Mouse (Mus musculus) kidney, postnatal 36 days (tissue): Measurements from ENCODE around the gene Ankrd26.
A peak's percentile ranks its signal among the peaks of the same experiment; 100 is the strongest.

ENCODE experiments used
- DNase-seq, 2 experiments: peaks; one replicate each; pipeline ENCODE4 v3.0.0; 2021 to 2022; ENCODE audit warnings: mixed read lengths in 2 of 2

Gene Ankrd26

DNA sequence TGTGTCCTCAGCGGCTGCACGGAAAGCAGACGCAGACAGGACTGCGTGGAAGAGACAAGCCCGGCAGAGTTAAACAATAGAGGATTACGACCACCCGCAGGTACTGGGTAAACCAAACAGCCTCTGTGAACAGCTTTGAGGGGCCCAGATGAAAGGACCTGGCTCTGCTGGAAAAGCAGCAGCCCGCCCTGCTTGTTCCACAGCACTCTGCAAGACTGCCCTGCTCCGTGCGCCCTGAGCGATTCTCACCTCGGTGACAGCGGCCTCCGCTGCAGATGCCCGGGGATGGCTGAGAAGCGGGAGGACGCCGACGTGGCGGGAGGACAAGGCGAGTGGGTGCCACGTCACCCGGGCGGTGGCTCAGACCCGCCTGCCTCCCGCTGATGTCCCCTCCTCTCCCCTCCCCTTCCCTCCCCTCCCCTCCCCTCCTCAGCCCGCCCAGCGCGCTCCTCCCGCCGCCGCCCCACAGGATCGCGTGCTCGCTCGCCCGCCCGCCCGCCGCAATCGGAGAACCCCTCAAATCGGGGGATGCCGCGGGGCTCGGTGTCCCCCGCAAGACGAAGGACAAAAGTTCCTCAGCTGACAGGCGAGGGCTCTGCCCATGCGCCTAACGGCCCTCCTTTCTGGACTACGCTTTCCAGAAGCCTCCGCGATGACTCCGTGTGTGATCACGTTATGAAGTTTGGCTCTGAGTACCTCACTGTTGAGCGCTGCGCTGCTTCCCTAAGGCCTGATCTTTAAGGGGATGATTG lies 82.9 kb downstream of the Ankrd26 start, which contains the start of gene Zfp9:
Gene Zfp9, minus strand, starts transcription at position 364 of the 752 bp plus-strand sequence.
- DNase-seq: peak; percentile 79 to 83

GRCm38 (mm10) chr6:118477875-118478785 lies 83.9 kb downstream of the Ankrd26 start:
- DNase-seq: no peak

GRCm38 (mm10) chr6:118462069-118462705 lies 99.8 kb downstream of the Ankrd26 start:
- DNase-seq: no peak

- no peak for DNase-seq
These were observed 104.3 kb downstream of the Ankrd26 start for GRCm38 (mm10) chr6:118457726-118458125.

- DNase-seq: peak; percentile 89 to 93
These were observed 106.9 kb downstream of the Ankrd26 start, which contains the start of gene Zfp248 for GRCm38 (mm10) chr6:118455042-118455631. Zfp248 (minus strand) TSS chr6:118455528.

DNA sequence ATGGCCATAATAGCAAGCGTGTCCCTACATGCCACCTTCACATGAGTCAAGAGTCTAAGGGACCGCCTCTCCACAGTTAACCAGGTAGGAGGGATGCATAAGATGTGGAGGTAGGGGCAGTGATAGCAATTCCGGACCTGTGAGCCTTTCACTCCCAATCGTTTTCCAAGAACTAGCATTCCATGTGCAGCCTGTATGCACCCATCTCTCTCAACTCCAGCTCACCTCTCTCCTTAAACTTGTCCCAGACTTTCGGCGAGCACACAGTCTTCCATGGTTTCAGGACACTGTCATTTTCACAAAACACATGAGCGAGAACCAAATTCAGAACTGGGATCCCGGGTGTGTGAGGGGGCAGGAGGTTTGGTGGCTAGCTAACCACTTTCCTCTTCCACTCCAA lies 107.6 kb downstream of the Ankrd26 start:
- DNase-seq: no peak
